Mouse (Mus musculus) lung, embryonic 14.5 days (tissue): ENCODE data around the gene Slc2a5. TPM values are rescaled to one million over a fixed set of nuclear protein-coding genes. Genes with fewer than 3 reads are reported as not detected.

Source experiments
- ATAC-seq: fragments of 200-750 bp; cut with Nextera tagmentation; 2 replicates; pipeline ENCODE4 v1.8.0; 2017; ENCODE audit warnings: mild to moderate bottlenecking, moderate TSS enrichment, moderate library complexity; ENCODE audit not compliant: insufficient read depth
- DNase-seq: peaks from one replicate; pipeline ENCODE4 v3.0.0-alpha.2; 2015
- H3K27ac ChIP-seq: fragments of 300-500 bp; sonication (generic); 2 replicates; pipeline ENCODE4 v1.5.1; 2014; ENCODE audit warnings: low read depth, mild to moderate bottlenecking, moderate library complexity
- H3K27me3 ChIP-seq: fragments of 300-500 bp; sonication (generic); 2 replicates; pipeline ENCODE4 v1.6.1; 2014; ENCODE audit warnings: low read length, control low read depth; ENCODE audit not compliant: insufficient read depth
- H3K36me3 ChIP-seq: fragments of 300-500 bp; sonication (generic); 2 replicates; pipeline ENCODE4 v1.6.1; 2014; ENCODE audit warnings: control low read depth; ENCODE audit not compliant: insufficient read depth
- H3K4me1 ChIP-seq: fragments of 300-500 bp; sonication (generic); 2 replicates; pipeline ENCODE4 v1.6.1; 2014; ENCODE audit warnings: antibody characterized with exemption, control low read depth; ENCODE audit not compliant: insufficient read depth
- H3K4me2 ChIP-seq: fragments of 300-500 bp; sonication (generic); 2 replicates; pipeline ENCODE4 v1.6.1; 2014; ENCODE audit warnings: mild to moderate bottlenecking
- H3K4me3 ChIP-seq: fragments of 300-500 bp; sonication (generic); 2 replicates; pipeline ENCODE4 v1.5.1; 2014; ENCODE audit warnings: low read depth, low read length
- H3K9ac ChIP-seq: fragments of 300-500 bp; sonication (generic); 2 replicates; pipeline ENCODE4 v1.6.1; 2014
- H3K9me3 ChIP-seq: fragments of 300-500 bp; sonication (generic); 2 replicates; pipeline ENCODE4 v1.6.1; 2016; ENCODE audit warnings: low read depth, low read length, control low read depth
- CTCF ChIP-seq: IDR thresholded peaks from 2 replicates; pipeline ENCODE4 v1.5.1; 2016; ENCODE audit warnings: antibody characterized with exemption, low read depth
- WGBS: fragments of 180-500 bp; shearing (Covaris S2); extraction: QIAGEN DNeasy Blood & Tissue Kit; methylation state at CpG from one replicate; pipeline ENCODE4 v1.1.7; 2014; 5-methylcytosine and 5-hydroxymethylcytosine counted together
- polyA plus RNA-seq: library from polyadenylated mRNA; unstranded; fragments of >200 nt; fragmentation: Nextera tagmentation; extraction: Ambion mirVana; gene quantifications from 2 replicates; pipeline ENCODE4 v1.2.1, GENCODE M21; 2014

Gene Slc2a5
- polyA plus RNA-seq, 1 experiment from 2014 or later: 0.70 TPM

DNA sequence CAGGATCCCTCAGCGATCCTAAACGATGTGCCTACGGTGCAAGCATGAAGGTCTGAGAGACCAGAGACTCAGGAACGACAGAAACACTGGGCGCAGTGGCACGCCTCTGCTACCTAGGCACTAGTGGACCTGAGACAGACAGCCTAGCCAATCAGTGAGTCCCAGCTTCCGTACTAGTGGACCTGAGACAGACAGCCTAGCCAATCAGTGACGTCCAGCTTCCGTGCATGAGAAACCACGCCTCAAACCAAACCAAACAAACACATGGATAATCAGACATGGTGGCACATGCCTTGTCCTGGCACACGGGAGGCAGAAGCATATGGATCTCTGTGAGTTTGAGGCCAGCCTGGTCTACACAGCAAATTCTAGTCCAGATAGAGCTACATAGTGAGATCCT, 69.2 kb downstream of the Slc2a5 start:
- no peak for TF ChIP-seq CTCF
- H3K9ac ChIP-seq: no peak overlapping the region
- ATAC-seq (no peak), DNase-seq (no peak)
- H3K4me2 ChIP-seq: no peak overlapping the region; the same call in 1 of the 2 replicates
- H3K27me3 ChIP-seq: no peaks in the 10 kb centered on the region
- no peaks in the 10 kb centered on the region for H3K36me3 ChIP-seq
- H3K9me3 ChIP-seq: no peaks in the 10 kb centered on the region
- H3K4me1 ChIP-seq: no peaks in the 10 kb centered on the region
- 50% methylated on average over 11 of the region's 11 CpGs for WGBS
- no peak overlapping the region for H3K4me3 ChIP-seq
- no peak overlapping the region for H3K27ac ChIP-seq

- H3K4me3 ChIP-seq: no peak overlapping the region
- TF ChIP-seq CTCF: no peak
Observed at GRCm38 (mm10) chr4:150192199-150192598, 73.1 kb downstream of the Slc2a5 start.

More at GRCm38 (mm10) chr4:150192199-150192598, 73.1 kb downstream of the Slc2a5 start:
- no peaks in the 10 kb centered on the region for H3K9me3 ChIP-seq
- ATAC-seq (no peak), DNase-seq (no peak)
- no peaks in the 10 kb centered on the region; the same call in 1 of the 2 replicates for H3K4me1 ChIP-seq
- no peak overlapping the region for H3K27ac ChIP-seq
- 74% methylated on average over 6 of the region's 6 CpGs for WGBS
- no peak overlapping the region for H3K9ac ChIP-seq
- no peaks in the 10 kb centered on the region for H3K27me3 ChIP-seq
- H3K4me2 ChIP-seq: no peak overlapping the region
- no peaks in the 10 kb centered on the region for H3K36me3 ChIP-seq

Other genes starting within 250 kb of the Slc2a5 start
- gene Spsb1, start 164.2 kb upstream of the Slc2a5 start, polyA plus RNA-seq: 17.0 and 17.1 TPM in 2 replicates
- gene H6pd, start 110.3 kb upstream of the Slc2a5 start, polyA plus RNA-seq: 20.4 and 22.0 TPM in 2 replicates
- 1.4 and 1.5 TPM in 2 replicates for gene Gpr157, start 31.9 kb upstream of the Slc2a5 start, polyA plus RNA-seq
- not detected in 2 replicates for gene Slc2a7, start 29.7 kb downstream of the Slc2a5 start, polyA plus RNA-seq
- not detected in 2 replicates for gene Car6, start 82.0 kb downstream of the Slc2a5 start, polyA plus RNA-seq
- 1,829 and 1,952 TPM in 2 replicates for gene Eno1, start 117.4 kb downstream of the Slc2a5 start, polyA plus RNA-seq
- 41.1 and 41.5 TPM in 2 replicates for gene Rere, start 162.4 kb downstream of the Slc2a5 start, polyA plus RNA-seq